Mouse (Mus musculus) thymus, postnatal 25 days (tissue): ENCODE results near the gene Cldn24.

Source experiments
- DNase-seq: peaks from one replicate; pipeline ENCODE4 v3.0.0; 2022

The Cldn24 gene

DNA sequence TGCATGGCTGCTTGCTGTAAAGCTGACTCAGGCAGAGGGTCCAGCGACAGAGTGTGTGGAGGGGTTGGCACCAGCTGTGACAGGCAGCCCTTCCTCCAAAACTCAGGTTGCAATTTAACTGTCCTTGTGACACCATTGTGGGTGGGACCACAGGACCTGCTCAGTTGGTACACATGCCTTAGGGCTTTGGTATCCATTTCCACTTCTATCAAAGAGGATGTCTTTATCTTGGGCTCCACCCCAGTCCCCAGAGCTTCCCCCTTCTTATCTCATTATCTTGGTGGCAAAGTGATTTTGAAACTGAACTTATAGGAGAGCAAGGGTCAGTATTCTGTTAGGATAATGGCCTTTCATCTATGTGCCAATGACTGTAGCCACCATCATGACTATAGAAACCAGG, 12.0 kb downstream of the Cldn24 start:
- no peak for DNase-seq

DNA sequence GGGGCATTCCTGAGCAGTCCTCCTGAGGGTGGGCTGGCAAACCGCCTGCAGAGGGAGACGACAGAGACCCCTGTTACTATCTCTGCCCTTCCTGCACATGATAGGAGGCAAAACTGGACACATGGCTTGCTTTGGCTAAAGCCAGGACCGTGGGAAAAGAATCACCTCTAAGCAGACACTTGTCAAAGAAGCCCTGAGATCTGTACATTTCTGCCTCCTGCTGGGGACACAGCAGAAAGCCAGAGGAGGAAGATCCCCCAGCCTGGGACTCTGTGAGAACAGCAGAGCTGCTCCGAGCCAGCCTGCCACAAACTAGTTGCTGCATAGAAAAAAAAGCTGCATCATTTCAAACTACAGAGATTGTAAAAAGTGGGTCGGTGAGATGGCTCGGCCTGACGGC, 21.1 kb downstream of the Cldn24 start:
- DNase-seq: no peak

- DNase-seq: no peak
These were observed 21.7 kb downstream of the Cldn24 start for GRCm38 (mm10) chr8:47843651-47844050.

DNA sequence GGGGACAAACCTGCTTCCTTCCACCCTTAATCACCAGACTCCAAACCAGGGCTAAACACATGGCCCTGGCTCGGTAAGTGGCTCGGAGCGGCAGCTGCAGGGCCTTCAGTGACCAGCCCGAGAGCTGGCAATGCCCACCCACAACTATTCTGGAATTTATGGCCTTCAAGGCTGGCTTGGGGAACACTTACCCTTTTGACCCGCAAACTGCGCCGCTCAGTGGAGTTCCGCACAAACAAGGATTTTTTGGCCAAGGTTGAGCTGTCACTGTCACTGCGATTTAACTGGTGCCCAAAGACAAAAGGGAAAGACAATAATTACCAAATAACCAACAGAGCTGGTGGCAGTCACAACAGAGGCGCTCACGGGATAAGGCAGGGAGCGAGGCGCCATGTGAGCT, 24.0 kb downstream of the Cldn24 start:
- DNase-seq: no peak

GRCm38 (mm10) chr8:47847161-47847560, 25.2 kb downstream of the Cldn24 start:
- no peak for DNase-seq

GRCm38 (mm10) chr8:47847931-47848330, 26.0 kb downstream of the Cldn24 start:
- DNase-seq: no peak

GRCm38 (mm10) chr8:47849842-47850241, 27.9 kb downstream of the Cldn24 start:
- DNase-seq: peak; percentile 15

GRCm38 (mm10) chr8:47851824-47852502, 30.0 kb downstream of the Cldn24 start:
- peak; percentile 36 for DNase-seq

- DNase-seq: peak; percentile 46
These were observed 30.8 kb downstream of the Cldn24 start for GRCm38 (mm10) chr8:47852737-47853136.

DNA sequence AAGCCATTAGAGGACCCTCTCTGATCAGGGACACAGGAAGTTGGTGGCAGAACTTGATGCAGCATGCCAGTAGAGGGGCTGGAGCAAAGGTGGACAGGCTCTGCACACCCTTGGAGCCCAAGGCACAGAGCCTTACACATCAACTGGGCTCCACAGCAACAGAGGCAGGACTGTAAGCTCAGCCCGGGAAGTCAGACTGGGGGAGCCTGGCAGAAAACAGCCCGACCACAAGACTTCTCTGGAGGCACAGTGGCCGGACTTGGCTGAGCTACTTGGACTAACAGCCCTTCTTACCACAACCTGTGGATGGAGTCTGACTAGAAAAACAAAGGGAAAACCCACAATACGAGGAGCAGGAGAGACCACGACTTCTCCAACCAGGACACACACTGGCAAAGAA, 31.4 kb downstream of the Cldn24 start:
- DNase-seq: no peak

DNA sequence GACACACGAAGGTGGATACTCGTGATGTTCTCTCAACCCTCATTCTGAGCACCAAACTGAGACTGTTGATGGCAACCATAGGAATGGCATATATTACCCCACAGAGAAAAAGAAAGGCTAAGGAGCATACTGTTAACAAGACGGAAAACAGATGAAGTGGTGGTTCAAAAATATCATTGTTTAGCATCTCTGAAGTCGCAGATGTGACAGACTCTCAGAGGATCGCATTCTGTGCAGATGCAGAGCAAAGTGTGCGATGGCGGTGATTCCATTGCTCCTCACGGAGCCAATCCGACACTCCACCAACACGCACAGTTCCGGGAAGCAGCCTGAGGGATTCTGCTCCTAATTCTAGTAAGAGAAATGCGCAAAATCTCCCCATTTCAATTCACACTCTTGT, 37.3 kb downstream of the Cldn24 start:
- no peak for DNase-seq

DNA sequence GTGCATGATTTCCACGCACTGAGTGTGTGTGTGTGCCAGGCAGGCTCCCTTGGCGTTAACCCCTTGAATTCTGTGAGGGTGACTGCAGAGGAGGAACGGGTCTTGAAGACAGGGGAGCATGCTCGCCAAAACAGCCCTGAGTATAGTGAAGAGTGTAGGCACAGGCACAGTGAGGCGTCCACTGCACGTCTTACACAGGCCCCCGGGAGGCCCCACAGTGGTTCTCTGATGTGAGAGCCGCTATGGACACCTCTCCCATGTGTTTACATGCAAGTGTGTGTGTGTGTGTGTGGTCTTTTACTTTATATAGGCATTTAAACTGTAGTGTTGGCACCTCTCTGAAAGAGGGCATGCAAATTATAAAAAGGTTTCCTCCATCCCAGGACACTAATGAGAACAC, 44.6 kb downstream of the Cldn24 start:
- DNase-seq: no peak

DNA sequence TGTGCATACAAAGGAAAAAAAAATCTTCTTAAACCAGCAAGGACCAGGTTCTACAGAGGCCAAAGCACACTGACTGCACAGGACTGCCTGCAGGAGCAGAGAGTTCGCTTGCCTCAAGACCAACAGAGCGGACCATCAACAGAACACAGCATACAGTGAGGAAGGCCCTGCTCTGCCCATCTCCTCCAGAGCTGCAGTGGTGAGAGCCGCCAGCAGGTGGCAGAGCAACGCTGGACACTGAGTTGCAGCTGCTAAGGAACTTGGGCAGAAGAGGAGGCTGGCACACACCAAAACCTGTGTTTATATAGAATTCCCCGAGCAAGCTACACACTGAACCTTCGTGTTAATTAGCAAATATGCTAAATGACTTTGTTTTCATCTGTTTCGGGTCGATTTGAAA, 45.1 kb downstream of the Cldn24 start:
- DNase-seq: peak; percentile 79
